Mouse (Mus musculus): ENCODE data around the gene Atp6v0a1. TPM values are rescaled to one million over a fixed set of nuclear protein-coding genes. Genes with fewer than 3 reads are reported as not detected.

Atp6v0a1 gene
- polyA plus RNA-seq, 1 experiment from 2014 or later: 143 TPM

- WGBS: 86% methylated on average over 3 of the region's 3 CpGs
- Histone ChIP-seq H3K27me3 (ENCODE audit: control insufficient read depth, insufficient read depth, low read length) (no peaks in the 10 kb centered on the region), H3K4me2 (replicated peaks) (no peak overlapping the region), H3K27ac (no peak overlapping the region), H3K36me3 (replicated peaks; ENCODE audit: control insufficient read depth, insufficient read depth) (peaks cover 99% of the 10 kb centered on the region), H3K9me3 (ENCODE audit: control insufficient read depth, low read length) (no peaks in the 10 kb centered on the region), H3K9ac (no peak overlapping the region), H3K4me3 (replicated peaks; ENCODE audit: low read length) (no peak overlapping the region), H3K4me1 (replicated peaks; ENCODE audit: control insufficient read depth, insufficient read depth, low read length) (no peaks in the 10 kb centered on the region)
- ATAC-seq (ENCODE audit: low FRiP score) (no peak), DNase-seq (ENCODE audit: low spot score) (no peak)
Observed at GRCm38 (mm10) chr11:101047502-101047901, 38.2 kb downstream of the Atp6v0a1 start.

GRCm38 (mm10) chr11:101050359-101050758, 41.1 kb downstream of the Atp6v0a1 start:
- no peak overlapping the region for H3K4me3 ChIP-seq (replicated peaks; ENCODE audit: low read length)
- ATAC-seq (ENCODE audit: low FRiP score) (no peak), DNase-seq (ENCODE audit: low spot score) (no peak)
- no peak overlapping the region for H3K4me2 ChIP-seq (replicated peaks)
- H3K27ac ChIP-seq: no peak overlapping the region
- 83% methylated on average over 9 of the region's 9 CpGs for WGBS
- H3K9me3 ChIP-seq (ENCODE audit: control insufficient read depth, low read length): no peaks in the 10 kb centered on the region
- H3K4me1 ChIP-seq (replicated peaks; ENCODE audit: control insufficient read depth, insufficient read depth, low read length): no peaks in the 10 kb centered on the region
- H3K36me3 ChIP-seq (replicated peaks; ENCODE audit: control insufficient read depth, insufficient read depth): peaks cover 98% of the 10 kb centered on the region
- no peak overlapping the region for H3K9ac ChIP-seq
- H3K27me3 ChIP-seq (ENCODE audit: control insufficient read depth, insufficient read depth, low read length): no peaks in the 10 kb centered on the region

GRCm38 (mm10) chr11:101051051-101051493, 41.8 kb downstream of the Atp6v0a1 start:
- H3K4me2 ChIP-seq (replicated peaks): no peak overlapping the region
- no peaks in the 10 kb centered on the region for H3K27me3 ChIP-seq (ENCODE audit: control insufficient read depth, insufficient read depth, low read length)
- H3K27ac ChIP-seq: no peak overlapping the region
- ATAC-seq (ENCODE audit: low FRiP score) (no peak), DNase-seq (ENCODE audit: low spot score) (no peak)
- no peaks in the 10 kb centered on the region for H3K9me3 ChIP-seq (ENCODE audit: control insufficient read depth, low read length)
- 86% methylated on average over 6 of the region's 6 CpGs for WGBS
- no peaks in the 10 kb centered on the region for H3K4me1 ChIP-seq (replicated peaks; ENCODE audit: control insufficient read depth, insufficient read depth, low read length)
- no peak overlapping the region for H3K9ac ChIP-seq
- no peak overlapping the region for H3K4me3 ChIP-seq (replicated peaks; ENCODE audit: low read length)
- H3K36me3 ChIP-seq (replicated peaks; ENCODE audit: control insufficient read depth, insufficient read depth): peaks cover 98% of the 10 kb centered on the region

GRCm38 (mm10) chr11:101051617-101052016, 42.4 kb downstream of the Atp6v0a1 start:
- H3K36me3 ChIP-seq (replicated peaks; ENCODE audit: control insufficient read depth, insufficient read depth): peaks cover 98% of the 10 kb centered on the region
- no peak overlapping the region for H3K4me2 ChIP-seq (replicated peaks)
- ATAC-seq (ENCODE audit: low FRiP score) (no peak), DNase-seq (ENCODE audit: low spot score) (no peak)
- H3K27ac ChIP-seq: no peak overlapping the region
- H3K4me1 ChIP-seq (replicated peaks; ENCODE audit: control insufficient read depth, insufficient read depth, low read length): no peaks in the 10 kb centered on the region
- H3K9ac ChIP-seq: no peak overlapping the region
- H3K4me3 ChIP-seq (replicated peaks; ENCODE audit: low read length): no peak overlapping the region
- no peaks in the 10 kb centered on the region for H3K27me3 ChIP-seq (ENCODE audit: control insufficient read depth, insufficient read depth, low read length)
- H3K9me3 ChIP-seq (ENCODE audit: control insufficient read depth, low read length): no peaks in the 10 kb centered on the region
- 82% methylated on average over 8 of the region's 8 CpGs for WGBS

DNA sequence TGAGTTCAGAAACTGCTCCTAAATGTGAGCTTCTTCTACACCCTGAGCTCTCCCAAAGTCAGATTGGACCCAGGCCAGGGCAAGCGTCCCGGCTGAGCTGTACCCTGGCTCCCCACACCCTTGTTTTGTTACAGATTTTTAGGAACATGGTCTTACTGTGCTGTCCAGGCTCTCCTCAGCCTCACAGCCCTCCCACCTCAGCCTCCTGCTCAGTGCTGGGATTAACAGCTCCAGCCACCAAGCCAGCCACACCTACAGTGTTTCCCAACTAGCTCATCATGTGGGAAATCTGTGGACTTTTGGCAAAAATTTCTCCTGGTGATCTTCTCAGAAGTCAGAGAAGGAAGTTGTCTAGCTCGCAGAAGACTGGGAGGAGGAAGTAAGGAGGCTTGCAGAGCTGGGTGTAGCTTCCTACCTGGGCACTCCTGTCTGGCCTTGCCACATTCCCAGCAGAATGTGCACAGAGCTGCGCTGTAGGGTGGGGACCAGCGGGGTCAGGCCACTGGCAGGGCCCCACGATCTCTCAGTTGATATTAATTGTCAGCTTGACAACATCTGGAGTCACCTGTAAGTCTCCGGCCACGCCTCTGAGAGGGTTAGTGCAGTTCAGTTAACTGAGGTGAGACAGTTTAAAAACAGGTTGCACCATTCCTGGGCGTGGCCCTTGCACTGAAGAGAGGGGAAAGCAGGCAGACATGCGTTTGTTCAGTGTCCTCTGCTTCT, 43.7 kb downstream of the Atp6v0a1 start:
- Histone ChIP-seq H3K36me3 (replicated peaks; ENCODE audit: control insufficient read depth, insufficient read depth) (peaks cover 95% of the 10 kb centered on the region), H3K4me2 (replicated peaks) (no peak overlapping the region), H3K9me3 (ENCODE audit: control insufficient read depth, low read length) (no peaks in the 10 kb centered on the region), H3K9ac (no peak overlapping the region), H3K4me3 (replicated peaks; ENCODE audit: low read length) (no peak overlapping the region), H3K4me1 (replicated peaks; ENCODE audit: control insufficient read depth, insufficient read depth, low read length) (no peaks in the 10 kb centered on the region), H3K27ac (no peak overlapping the region), H3K27me3 (ENCODE audit: control insufficient read depth, insufficient read depth, low read length) (no peaks in the 10 kb centered on the region)
- no peak for DNase-seq (ENCODE audit: low spot score)
- ATAC-seq (ENCODE audit: low FRiP score): no peak
- WGBS: 91% methylated on average over 10 of the region's 10 CpGs

GRCm38 (mm10) chr11:101053974-101054373, 44.7 kb downstream of the Atp6v0a1 start:
- ATAC-seq (ENCODE audit: low FRiP score): no peak
- no peak overlapping the region for H3K4me3 ChIP-seq (replicated peaks; ENCODE audit: low read length)

DNA sequence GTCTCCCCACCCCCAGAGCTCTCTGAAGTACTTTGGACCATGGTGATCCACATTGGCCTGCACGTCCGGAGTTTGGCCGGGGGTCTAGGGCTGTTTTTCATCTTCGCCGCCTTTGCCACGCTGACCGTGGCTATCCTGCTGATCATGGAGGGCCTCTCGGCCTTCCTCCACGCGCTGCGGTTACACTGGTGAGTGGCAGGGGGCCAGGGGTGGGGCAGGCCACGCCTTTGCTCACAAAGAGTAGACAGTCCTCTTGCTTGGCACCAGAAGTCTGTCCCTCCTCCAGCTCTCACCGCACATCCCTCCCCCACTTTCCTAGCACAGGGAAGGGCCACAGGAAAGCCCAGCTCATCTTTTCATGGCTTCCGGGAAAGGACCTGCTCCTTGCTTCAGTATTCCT, 46.2 kb downstream of the Atp6v0a1 start:
- 86% methylated on average over 14 of the region's 14 CpGs for WGBS
- Histone ChIP-seq H3K4me2 (replicated peaks) (no peak overlapping the region), H3K9me3 (ENCODE audit: control insufficient read depth, low read length) (no peaks in the 10 kb centered on the region), H3K27ac (no peak overlapping the region), H3K4me3 (replicated peaks; ENCODE audit: low read length) (no peak overlapping the region), H3K27me3 (ENCODE audit: control insufficient read depth, insufficient read depth, low read length) (no peaks in the 10 kb centered on the region), H3K36me3 (replicated peaks; ENCODE audit: control insufficient read depth, insufficient read depth) (peaks cover 93% of the 10 kb centered on the region), H3K9ac (no peak overlapping the region), H3K4me1 (replicated peaks; ENCODE audit: control insufficient read depth, insufficient read depth, low read length) (no peaks in the 10 kb centered on the region)
- DNase-seq (ENCODE audit: low spot score) (no peak), ATAC-seq (ENCODE audit: low FRiP score) (no peak)

More at GRCm38 (mm10) chr11:101053974-101054373, 44.7 kb downstream of the Atp6v0a1 start:
- WGBS: 100% methylated on average over 1 of the region's 1 CpGs
- peaks cover 95% of the 10 kb centered on the region for H3K36me3 ChIP-seq (replicated peaks; ENCODE audit: control insufficient read depth, insufficient read depth)
- H3K4me1 ChIP-seq (replicated peaks; ENCODE audit: control insufficient read depth, insufficient read depth, low read length): no peaks in the 10 kb centered on the region
- no peaks in the 10 kb centered on the region for H3K9me3 ChIP-seq (ENCODE audit: control insufficient read depth, low read length)
- no peak overlapping the region for H3K9ac ChIP-seq
- H3K27ac ChIP-seq: no peak overlapping the region
- no peak for DNase-seq (ENCODE audit: low spot score)
- H3K4me2 ChIP-seq (replicated peaks): no peak overlapping the region
- no peaks in the 10 kb centered on the region for H3K27me3 ChIP-seq (ENCODE audit: control insufficient read depth, insufficient read depth, low read length)

- DNase-seq (ENCODE audit: low spot score) (no peak), ATAC-seq (ENCODE audit: low FRiP score) (no peak)
- Histone ChIP-seq H3K4me3 (replicated peaks; ENCODE audit: low read length) (no peak overlapping the region), H3K9me3 (ENCODE audit: control insufficient read depth, low read length) (no peaks in the 10 kb centered on the region), H3K27ac (no peak overlapping the region), H3K4me2 (replicated peaks) (no peak overlapping the region), H3K27me3 (ENCODE audit: control insufficient read depth, insufficient read depth, low read length) (no peaks in the 10 kb centered on the region), H3K4me1 (replicated peaks; ENCODE audit: control insufficient read depth, insufficient read depth, low read length) (no peaks in the 10 kb centered on the region), H3K36me3 (replicated peaks; ENCODE audit: control insufficient read depth, insufficient read depth) (peaks cover 83% of the 10 kb centered on the region), H3K9ac (no peak overlapping the region)
- 55% methylated on average over 8 of the region's 8 CpGs for WGBS
Observed at GRCm38 (mm10) chr11:101056885-101057284, 47.6 kb downstream of the Atp6v0a1 start.

DNA sequence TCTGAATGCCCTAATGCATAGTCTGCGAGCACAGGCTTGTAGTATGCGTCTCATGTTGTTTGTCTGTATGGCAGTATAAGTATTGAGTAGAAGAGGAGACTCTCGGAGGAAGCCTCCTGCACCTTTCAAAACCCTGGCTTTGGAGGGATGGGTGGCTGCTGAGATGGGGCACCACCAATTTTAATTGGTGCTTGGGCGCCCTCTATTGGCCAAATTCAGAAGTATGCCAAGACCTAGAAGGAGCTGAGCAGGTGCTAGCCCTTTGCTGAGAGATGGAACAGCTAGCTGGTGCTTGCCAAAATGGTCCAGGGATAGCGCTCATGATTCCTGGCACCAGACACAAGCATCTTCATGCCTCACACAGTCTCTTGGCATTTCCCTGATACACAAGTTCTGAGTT, 48.6 kb downstream of the Atp6v0a1 start:
- Histone ChIP-seq H3K36me3 (replicated peaks; ENCODE audit: control insufficient read depth, insufficient read depth) (peaks cover 83% of the 10 kb centered on the region), H3K27ac (no peak overlapping the region), H3K4me3 (replicated peaks; ENCODE audit: low read length) (no peak overlapping the region), H3K9ac (no peak overlapping the region), H3K27me3 (ENCODE audit: control insufficient read depth, insufficient read depth, low read length) (no peaks in the 10 kb centered on the region), H3K9me3 (ENCODE audit: control insufficient read depth, low read length) (no peaks in the 10 kb centered on the region), H3K4me2 (replicated peaks) (no peak overlapping the region), H3K4me1 (replicated peaks; ENCODE audit: control insufficient read depth, insufficient read depth, low read length) (no peaks in the 10 kb centered on the region)
- peak; percentile 85 for DNase-seq (ENCODE audit: low spot score)
- 28% methylated on average over 5 of the region's 5 CpGs for WGBS
- ATAC-seq (ENCODE audit: low FRiP score): no peak

GRCm38 (mm10) chr11:101058726-101059125, 49.5 kb downstream of the Atp6v0a1 start:
- Histone ChIP-seq H3K27ac (no peak overlapping the region), H3K9me3 (ENCODE audit: control insufficient read depth, low read length) (no peaks in the 10 kb centered on the region), H3K4me1 (replicated peaks; ENCODE audit: control insufficient read depth, insufficient read depth, low read length) (no peaks in the 10 kb centered on the region), H3K4me3 (replicated peaks; ENCODE audit: low read length) (no peak overlapping the region), H3K9ac (no peak overlapping the region), H3K36me3 (replicated peaks; ENCODE audit: control insufficient read depth, insufficient read depth) (peaks cover 82% of the 10 kb centered on the region), H3K4me2 (replicated peaks) (no peak overlapping the region), H3K27me3 (ENCODE audit: control insufficient read depth, insufficient read depth, low read length) (no peaks in the 10 kb centered on the region)
- WGBS: 82% methylated on average over 5 of the region's 5 CpGs
- ATAC-seq (ENCODE audit: low FRiP score) (no peak), DNase-seq (ENCODE audit: low spot score) (no peak)

All from hindbrain, embryonic 14.5 days (tissue).